Mouse (Mus musculus) v-Abl transformed pro-B cells (cell line): Measurements from ENCODE around the gene Kncn.

Source experiments
- in situ Hi-C, 2 experiments: fragments of 400-800 bp; cut with MboI; formaldehyde crosslinking; loops; one replicate each; pipeline ENCODE4 v1.15.1; 2025; ENCODE audit not compliant: unreplicated experiment in 2 of 2

Kncn gene

DNA sequence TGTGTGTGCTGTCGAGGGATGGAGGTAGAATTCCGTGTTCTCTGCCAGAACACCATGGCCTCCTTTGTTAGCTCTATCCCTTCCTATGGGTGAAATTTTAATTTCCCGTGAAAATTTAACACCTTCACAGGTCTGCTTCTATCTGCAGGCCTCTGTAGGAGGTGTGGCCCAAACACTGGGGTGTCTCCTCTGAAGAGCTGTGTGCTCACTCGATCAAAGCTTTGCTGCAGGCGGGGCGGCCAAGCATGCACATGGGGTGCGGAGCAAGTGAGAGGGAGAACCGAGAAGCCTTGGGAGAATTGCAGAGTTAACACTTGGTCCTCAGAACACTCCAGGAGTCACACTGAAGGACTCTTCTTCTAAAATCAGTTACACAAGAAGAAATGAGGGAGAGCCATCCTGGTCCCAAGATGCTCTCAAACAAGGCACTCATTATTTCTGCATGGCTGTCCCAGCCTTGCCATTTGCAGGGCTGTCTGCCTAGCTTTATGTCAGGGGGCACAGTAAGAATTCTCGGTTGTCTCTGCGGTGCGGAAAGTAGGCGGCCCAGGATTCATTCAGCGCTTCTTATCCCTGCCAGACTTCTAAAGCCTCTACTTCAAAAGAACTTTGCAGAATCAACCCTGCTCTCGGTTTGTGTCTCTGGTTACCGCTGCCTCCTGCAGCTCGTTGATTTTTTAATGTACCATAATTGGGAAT, 14.5 kb upstream of the Kncn start:
- in situ Hi-C loops: no loop called here

DNA sequence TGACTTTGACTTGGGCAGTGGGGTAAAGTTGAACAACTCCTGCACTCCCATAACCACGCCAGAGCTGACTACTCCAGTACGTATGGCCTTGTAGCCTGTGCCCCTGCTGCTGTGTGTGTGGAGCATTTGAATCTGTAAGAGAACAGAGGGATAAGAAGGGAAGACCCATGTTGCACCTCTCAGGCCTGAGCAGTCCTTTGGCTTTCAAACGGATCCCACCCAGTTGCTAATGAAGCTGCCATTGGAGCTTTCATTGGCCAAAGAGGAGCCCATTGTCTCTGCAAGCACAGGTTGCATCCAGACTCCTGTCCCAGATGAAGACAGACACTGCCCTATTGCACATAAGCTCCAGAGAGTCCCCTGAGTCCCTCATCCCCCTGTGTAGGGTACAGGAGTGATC, 11.0 kb upstream of the Kncn start:
- in situ Hi-C loops: no loop called here

DNA sequence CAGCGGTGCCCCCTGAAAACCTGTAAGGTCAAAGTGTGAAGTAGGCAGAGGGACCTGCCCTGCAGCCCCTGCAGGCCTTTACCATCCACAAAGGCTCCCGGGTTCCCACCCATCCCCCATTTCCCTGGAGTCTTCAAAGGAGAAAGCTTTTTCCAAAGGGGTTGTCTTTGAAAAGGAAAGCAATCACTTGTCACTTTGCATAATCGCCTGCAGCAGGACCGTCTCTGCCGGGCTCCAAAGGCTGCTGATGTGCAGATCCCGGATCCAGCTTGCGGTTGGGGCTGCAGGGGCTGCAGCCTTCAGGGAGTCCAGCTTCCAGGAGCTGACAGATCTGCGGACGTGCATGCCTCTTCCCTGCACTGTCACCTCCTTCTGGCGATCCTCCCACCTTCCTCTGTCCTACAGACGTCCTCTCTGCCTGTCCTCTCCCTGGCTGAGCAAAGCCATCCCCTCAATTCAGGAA, 6.0 kb upstream of the Kncn start:
- in situ Hi-C loops: no loop called here

DNA sequence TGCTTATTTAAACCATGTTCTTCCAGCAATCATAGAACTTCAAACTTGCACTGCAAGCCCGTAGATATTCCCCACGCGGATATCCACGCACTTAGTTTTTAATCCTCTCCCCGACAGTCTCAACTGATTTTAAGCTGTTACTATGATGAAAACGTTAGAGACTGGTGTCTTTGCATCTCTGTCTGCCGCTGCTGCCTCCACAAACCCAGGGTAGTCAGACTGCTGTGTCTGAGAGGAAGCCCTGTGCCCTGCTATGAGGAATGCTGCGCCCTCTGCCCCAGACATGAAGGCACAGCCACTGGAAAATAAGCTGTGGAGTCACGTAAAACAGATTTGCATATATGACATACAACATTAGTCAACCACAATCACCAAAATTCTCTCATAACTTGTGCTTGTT, 5.4 kb upstream of the Kncn start:
- in situ Hi-C loops: no loop called here

DNA sequence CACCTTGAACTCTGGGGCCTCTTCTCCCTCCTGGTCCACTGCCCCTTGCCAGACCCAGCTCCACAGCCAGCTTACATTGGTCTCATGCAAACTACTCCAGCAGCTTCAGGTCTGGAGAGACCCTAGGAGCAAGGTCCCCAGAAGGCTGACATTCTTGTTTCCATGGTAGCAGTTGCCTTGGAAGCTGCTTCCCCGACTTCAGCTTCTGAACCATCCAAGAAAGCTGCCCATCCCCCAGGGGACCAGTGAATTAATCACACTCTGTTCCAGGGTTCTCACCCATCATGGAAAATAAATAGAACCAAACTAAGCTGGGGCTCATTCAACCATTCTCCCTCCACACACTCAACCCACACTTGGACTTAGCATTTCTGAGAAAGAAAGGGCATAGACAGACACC, 3.0 kb upstream of the Kncn start:
- in situ Hi-C loops: no loop called here

DNA sequence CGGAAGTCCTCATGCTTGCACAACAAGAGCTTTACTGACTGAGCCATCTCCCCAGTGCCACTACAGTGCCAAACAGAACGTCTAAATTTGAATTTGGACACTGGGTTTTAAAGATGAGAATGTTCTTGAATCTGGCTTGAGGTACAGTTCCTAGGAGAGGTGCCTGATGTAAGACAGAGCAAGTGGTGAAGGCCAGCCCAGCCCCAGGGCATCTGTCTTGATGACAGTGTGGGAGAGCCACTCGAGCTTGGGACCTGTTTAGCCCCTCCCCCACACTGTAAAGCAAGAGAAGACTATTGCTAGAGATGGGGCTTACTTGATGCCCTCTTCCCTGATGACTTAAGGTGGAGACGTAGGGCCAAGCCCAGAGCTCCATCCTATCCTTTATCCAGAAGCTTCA, 2.0 kb upstream of the Kncn start:
- in situ Hi-C loops: no loop called here

DNA sequence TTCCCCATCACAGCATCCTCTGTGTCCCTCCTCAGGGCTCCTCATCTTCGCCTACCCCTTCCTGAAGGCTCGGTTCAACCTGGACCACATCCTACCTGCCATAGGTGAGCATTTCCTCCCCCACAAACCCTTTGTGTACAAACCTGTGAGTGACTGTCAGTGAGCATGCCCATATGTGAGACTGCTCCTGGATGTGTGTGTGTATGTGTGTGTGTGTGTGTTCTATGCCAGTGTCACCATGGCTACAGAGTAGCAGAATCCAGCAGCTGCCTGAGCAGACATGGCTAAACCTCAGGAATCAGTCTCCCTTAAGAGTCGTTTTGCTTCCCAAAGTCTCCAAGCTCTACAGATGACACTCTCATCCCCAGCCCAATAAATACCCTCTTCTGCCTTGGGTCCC, 1.6 kb downstream of the Kncn start:
- in situ Hi-C loops: no loop called here

DNA sequence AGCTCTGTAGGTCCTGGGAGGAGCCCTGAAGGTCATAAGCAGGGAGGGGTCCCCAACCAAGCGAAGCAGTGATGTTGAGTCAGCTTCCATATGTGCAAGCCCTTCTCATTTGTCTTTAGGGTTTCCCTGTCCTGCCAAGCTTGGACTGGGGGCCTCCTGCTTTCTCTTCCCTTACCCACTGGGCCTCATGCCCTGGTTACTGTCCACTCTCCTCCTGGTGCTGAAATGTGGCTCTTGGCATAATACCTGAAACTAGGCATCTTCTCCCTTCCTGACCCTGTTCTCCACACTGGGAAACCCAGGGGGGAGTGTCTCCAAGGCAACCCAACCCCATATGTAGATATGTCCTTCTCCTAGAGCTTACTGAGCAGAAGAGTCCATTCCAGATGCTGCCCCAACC, 2.7 kb downstream of the Kncn start:
- in situ Hi-C loops: no loop called here

DNA sequence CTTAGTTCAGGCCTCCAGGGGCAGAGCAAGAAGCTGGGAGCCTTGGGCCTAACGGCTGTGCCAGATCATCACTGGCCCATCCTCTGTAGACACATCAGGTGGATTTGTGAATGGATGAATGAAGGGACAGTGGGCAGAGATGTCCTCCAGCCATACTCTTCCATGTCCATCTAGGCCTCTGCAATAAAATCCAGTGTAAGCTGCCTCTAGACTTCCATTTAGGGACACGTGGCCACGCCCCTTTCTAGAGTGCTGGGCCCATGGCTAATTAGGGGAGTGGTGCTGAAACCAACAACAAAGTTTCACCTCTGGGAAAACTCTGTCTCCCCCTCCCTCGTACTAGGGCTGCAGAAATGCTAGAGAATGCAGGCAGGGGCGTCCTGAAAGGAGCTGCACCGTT, 5.9 kb downstream of the Kncn start:
- in situ Hi-C loops: no loop called here

- in situ Hi-C loops: no loop called here
Observed at GRCm38 (mm10) chr4:115890553-115890952, 6.4 kb downstream of the Kncn start, which contains the start of gene 6430628N08Rik. 6430628N08Rik (plus strand) TSS chr4:115890665.

GRCm38 (mm10) chr4:115894281-115894680, 10.1 kb downstream of the Kncn start:
- in situ Hi-C loops: no loop called here

GRCm38 (mm10) chr4:115897901-115898631, 13.9 kb downstream of the Kncn start:
- in situ Hi-C loops: loop anchor here in 1 of 2 experiments (5.0 kb wide), 1 partner anchor 166 kb away; no protein-coding TSS in a partner anchor

DNA sequence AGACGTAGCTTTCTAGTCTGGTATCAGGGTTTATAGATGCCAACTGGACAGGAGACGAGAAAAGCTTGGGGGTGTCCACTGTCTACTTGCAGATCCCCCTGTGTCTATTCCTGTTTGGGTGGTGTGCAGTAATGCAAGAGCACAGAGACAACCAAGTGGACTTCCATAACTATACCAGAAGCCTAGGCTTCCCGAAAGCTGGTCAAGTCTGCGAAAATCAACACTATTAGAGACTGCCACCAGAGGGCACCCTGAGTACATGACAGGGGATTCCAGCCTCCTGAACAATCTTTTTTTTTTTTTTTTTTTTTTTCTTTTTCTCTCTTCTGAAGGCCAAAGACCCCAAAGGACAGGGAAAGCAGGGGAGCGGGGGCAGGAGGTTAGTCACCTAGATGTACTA, 18.6 kb downstream of the Kncn start:
- in situ Hi-C loops: loop anchor here (5.0 to 10.0 kb wide), 3 partner anchors 79 to 172 kb away; partner anchors contain the start of genes Lrrc41 (in 1 of the 2) and Uqcrh (in 1 of the 2)

DNA sequence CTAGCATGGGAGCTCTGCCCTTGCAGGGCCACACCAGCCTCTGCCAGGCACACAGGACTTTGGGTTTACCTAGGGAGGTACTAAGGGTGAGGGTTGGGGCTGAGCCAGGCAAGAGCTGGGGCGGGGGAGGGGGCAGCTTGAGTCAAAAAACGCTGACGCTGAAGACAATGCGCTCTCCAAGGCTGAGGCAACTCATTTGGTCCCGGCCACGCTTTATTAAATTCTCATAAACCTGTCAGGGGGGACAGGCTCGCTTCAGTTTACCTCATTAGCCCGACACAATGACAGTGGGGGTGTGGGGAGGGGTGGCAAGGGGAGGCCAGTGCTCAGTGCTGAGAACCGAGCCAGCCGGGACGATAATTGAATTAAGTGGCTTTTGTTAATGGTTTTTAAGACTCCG, 20.2 kb downstream of the Kncn start:
- in situ Hi-C loops: loop anchor here (5.0 to 10.0 kb wide), 3 partner anchors 78 to 170 kb away; partner anchors contain the start of genes Lrrc41 (in 1 of the 2) and Uqcrh (in 1 of the 2)

DNA sequence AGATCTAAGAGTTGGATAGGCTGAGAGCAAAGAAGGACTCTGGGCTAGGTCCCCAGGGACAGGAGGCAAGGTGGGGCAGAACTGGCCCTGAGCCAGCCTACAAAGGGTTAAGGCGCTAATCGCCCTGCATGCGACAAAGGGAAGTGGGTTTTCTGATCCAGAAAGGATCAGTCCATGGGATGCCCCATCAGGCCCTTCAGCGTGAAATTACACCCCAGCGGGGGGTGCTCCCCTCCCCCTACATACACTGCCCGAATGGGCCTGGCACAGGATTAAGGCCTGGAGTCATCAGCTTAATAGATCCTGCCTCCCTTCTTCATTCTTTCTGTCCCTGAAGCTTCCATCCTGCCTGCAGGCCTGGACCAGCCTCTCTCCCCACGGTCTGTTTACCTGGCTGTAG, 21.5 kb downstream of the Kncn start:
- in situ Hi-C loops: loop anchor here in 1 of 2 experiments (10.0 kb wide), 2 partner anchors 139 to 169 kb away; partner anchors contain the start of genes Lrrc41 and Uqcrh

GRCm38 (mm10) chr4:115906791-115907190, 22.6 kb downstream of the Kncn start:
- in situ Hi-C loops: loop anchor here in 1 of 2 experiments (10.0 kb wide), 2 partner anchors 138 to 168 kb away; partner anchors contain the start of genes Lrrc41 and Uqcrh

DNA sequence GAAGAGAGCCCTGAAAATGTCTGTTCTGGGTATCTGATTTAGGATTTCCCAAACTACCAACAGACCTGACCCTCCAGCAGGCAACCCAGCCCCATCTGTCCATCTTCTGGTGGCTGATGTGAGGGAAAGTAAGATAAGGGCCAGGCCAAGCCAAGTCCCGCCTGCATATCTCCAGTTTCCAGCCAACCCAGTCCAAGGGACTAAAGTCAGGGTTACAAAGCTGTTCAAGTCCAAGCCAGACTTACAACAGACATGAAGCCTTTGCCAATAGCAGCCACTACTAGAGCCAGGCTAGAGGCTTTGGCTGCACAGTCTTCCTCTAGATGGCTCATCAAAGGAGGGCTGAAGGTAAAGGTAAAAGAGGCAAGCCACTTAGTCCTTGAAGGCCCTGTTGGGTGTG, 23.8 kb downstream of the Kncn start:
- in situ Hi-C loops: loop anchor here in 1 of 2 experiments (10.0 kb wide), 2 partner anchors 137 to 167 kb away; partner anchors contain the start of genes Lrrc41 and Uqcrh

GRCm38 (mm10) chr4:115908641-115909040, 24.4 kb downstream of the Kncn start:
- in situ Hi-C loops: loop anchor here in 1 of 2 experiments (10.0 kb wide), 2 partner anchors 136 to 166 kb away; partner anchors contain the start of genes Lrrc41 and Uqcrh

GRCm38 (mm10) chr4:115911586-115911985, 27.4 kb downstream of the Kncn start:
- in situ Hi-C loops: no loop called here

GRCm38 (mm10) chr4:115919911-115920310, 35.7 kb downstream of the Kncn start:
- in situ Hi-C loops: no loop called here

DNA sequence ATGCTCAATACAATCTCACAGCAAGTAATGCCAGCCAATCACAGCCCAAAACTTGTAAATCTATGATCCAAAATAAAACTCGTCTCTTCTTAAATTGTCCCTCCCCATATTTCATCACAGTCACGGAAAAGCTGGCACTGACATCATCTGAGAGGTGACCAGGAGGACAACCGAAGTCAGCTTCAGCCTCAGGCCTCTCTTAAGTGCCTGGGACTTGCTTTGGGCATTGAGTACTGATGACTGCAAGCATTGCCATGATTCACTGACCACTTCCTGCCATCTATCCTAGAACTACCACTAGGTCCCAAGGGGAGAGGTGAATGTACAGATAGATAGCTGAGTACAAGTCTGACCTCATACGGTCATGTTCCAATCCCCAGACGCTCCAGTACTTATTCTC, 38.5 kb downstream of the Kncn start:
- in situ Hi-C loops: no loop called here
